Mouse (Mus musculus) neutrophil, adult 5-6 weeks (primary cell): ENCODE measurements around the gene Irx2. TPM values are rescaled to one million over a fixed set of nuclear protein-coding genes. Genes with fewer than 3 reads are reported as not detected.

Experiments
- ATAC-seq: fragments of 151-379, 151-347 bp; 2 replicates; pipeline ENCODE4 v1.8.0; 2017; ENCODE audit warnings: mild to moderate bottlenecking, moderate TSS enrichment; ENCODE audit not compliant: insufficient number of reproducible peaks, poor library complexity, low FRiP score, severe bottlenecking; ENCODE audit errors: extremely low read depth
- total RNA-seq: library from RNA; stranded (forward); fragments of 200-1000 nt; gene quantifications from 2 replicates; pipeline ENCODE4 v1.2.3, GENCODE M21; 2017

Irx2 gene
- total RNA-seq, 1 experiment from 2014 or later, result not detected

DNA sequence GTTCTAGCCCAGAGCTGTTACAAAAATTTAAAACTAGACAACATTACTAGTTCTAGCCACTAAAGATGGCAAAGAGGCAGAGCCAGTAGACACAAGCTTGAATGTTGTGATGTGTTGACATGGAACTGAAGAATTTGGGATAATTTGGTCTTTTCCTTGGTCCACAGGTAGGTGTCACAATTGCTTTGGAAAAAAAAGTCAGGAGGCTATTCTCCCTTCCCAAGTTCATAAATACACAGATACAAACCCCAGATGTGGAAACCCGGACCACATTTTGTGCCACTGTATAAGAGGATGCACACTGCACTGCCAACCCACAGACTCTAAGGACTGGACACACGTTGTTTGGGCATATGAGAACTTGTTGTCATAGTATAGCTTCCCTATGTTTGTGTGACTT, 4.5 kb downstream of the Irx2 start:
- no peak for ATAC-seq

DNA sequence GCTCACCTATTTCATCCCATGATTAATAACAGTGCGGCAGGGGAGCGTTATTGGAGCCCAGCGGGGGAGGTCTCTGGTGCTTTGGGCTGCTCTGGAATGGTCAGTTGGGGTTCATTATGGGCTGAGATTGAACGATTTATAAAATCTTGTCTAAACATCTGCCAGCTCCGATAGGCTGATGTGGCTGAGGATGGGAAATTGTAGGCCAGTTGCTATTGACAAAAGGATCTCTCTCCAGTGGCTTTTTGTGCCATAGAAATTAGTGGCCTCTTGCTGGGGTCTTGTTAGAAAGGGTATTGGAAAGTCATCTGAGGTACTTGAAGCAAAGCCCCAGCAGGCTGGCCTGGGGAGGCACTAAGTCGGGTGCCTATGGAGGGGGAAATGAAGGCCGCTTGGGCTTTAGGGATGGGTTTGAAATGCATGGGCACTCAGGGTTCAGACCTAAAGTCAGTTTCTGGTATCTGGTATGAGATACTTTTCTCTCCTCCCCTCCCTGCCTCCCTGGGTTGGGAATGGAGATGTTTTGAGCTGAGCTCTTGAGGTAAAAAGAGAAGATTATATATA, 6.2 kb downstream of the Irx2 start:
- no peak for ATAC-seq

DNA sequence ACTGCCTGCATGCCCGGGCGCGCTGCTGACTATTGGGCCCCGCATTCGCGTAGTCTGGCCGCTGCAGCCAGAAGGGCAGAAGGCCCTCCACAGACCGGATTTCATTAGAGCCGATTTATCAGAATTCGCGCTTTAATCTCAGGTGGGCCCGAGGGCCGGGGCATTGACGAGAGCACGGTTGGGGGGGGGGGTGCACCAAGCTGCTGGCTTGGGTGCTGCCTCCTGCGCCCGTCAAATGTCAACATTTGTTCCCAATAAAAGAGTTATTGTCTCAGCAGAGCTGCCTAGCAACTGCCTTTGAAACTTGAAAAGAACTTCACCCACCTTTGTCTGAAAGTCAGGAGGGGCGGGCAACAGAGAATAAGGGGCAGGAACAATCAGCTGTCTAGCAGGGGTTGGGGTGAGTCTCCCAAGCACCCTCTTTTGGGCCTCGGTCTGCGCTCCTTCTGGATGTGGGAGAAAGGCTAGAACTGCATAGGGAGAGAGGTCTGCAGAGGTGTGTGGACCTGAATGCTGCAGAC, 7.8 kb downstream of the Irx2 start:
- ATAC-seq, result no peak

DNA sequence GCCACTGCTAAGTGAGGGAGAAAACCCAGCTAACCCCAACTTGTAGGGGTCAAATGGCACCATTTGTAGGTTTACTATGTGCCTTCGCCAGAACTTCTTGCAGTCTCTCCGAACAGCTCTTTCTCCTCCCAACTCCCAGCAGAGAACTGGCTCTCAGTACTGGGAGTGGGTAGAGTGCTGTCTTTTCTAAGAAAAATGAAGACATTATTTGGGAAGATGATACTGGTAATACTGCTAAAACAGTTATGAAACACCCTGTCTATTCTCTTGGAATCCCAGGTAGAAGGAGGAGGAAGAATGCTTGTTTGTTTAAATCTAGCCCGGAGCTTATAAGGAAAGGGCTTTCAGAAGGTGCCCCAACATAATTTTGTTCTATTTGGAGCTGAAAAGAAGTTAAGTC, 8.9 kb downstream of the Irx2 start:
- no peak for ATAC-seq

DNA sequence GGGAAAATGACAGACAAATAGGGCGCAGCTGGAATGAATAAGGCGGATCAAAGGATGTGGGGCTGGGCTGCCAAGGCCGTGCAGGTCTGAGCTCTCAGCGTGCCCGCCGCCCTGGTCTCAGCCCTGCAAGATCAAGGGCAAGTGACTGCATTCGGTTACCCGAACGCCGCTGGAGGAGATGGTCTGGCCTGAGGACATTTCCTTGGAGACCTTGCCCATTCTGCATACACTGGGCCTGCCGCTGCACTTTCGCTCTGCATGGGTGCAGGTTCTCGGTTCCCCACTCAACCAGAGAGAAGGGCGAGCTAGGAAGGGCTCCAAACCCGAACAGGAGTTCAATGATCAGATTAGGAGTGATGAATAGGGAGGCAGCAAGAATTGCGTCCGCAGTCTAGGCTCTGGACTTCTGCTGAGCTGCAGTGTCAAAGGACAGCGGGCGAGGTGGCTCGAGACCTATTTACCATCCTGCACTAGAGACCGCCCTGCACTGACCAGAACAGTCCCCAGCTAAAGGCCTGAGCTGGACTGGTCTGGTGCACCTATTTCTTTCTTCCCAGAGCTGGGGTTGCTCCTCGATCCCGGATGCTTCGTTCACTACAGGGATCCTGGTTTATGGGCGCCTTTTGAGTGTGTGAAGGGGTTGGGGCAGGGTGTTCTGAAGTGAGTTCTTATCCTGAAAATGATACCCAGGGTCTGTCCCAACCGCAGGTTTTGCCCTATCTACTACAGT, 9.9 kb downstream of the Irx2 start:
- no peak for ATAC-seq

DNA sequence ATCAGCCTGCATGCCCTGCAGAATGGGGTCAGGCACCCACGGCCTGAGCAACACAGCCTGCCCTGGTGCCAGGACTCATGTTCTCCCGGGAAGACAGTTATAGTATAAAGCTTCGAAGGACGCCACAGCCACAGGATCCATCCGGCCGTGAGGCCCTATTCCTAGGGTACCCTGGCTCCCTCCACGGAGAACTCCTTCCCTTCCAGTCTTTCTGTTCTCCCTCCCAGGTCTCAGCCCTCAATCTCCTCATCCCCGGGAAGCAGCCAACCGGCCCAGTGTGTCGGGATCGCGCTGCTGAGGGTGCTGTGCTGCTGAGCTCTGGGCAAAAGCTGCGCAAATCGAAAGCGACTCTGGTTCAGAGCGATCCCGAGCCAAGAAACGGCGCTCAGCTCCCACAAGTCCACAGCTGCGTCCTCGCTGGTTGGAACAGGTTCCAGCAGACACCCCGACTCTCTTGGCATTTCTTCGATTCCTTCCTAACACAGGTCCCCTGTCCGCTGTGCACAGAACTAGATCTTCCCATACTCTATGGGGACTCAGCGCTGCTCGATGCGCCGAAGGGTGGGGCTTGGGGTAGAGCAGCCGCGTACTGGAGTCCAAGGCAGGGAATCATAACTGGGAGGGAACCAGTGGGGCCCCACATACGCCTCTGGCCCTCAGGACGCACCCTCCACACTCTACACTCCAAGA, 11.0 kb downstream of the Irx2 start:
- no peak for ATAC-seq

DNA sequence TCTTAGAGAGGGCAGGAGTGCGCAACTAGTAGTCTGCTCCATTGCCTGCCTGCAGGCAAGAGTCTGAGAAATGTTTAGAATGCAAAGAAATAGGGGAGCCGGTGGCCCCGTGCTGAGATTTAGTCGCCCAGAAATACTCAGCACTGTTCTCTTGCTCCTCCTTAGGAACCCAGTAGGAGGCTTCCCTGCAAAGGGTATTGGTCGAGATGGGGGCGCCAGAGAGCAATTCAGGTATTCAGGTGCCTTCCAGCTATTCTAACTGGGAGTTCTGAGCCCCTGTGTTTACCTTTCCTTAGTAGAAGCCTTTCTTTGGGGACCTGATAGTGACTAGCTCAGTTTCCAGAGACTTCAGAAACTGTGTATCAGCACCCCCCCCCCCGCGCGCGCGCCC, 11.5 kb downstream of the Irx2 start:
- no peak for ATAC-seq

DNA sequence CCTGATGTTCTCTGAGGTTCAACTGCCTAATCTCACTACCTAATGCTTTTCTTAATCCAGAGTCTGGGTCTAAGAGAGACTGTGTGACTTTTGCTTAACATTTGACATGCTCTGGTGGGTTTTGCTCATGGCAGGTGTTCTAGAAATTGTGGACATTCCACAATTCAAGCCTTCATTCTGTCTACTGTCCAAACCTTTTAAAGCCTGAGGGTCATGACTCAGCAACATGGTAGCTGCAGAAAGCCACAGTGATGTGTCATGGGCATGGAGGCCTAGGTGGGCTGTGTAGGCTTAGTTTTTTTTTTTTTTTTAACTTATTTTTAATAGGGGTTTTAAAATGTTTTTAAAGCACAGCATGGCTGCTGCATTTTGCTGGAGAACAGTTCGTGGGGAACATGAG, 27.8 kb downstream of the Irx2 start:
- ATAC-seq, result no peak

DNA sequence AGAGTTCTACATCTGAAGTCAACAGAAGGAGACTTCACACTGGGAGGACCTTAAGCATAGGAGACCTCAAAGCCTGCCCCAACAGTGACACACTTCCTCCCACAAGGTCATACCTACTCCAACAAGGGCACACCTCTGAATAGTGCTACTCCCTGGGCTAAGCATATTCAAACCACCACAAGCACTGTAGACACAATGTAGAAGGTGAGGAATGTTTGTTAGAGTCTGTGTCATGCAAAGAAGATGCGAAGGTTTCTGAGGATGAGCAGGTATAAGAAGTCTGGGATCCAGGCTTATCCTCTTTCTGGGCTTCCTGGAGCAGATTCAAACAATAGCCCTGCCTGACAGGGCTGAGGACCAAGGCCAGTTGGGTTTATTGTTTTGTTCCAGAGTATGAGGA, 47.2 kb downstream of the Irx2 start:
- ATAC-seq, result no peak
